Mouse (Mus musculus) kidney, embryonic 15.5 days (tissue): ENCODE results near the gene AC170998.1. TPM values are rescaled to one million over a fixed set of nuclear protein-coding genes. Genes with fewer than 3 reads are reported as not detected.

Experiments used
- ATAC-seq: fragments of 200-750 bp; cut with Nextera tagmentation; replicated peaks from 2 replicates; pipeline ENCODE4 v1.8.0; 2017; ENCODE audit warnings: moderate TSS enrichment; ENCODE audit not compliant: low FRiP score
- H3K27ac ChIP-seq: fragments of 300-500 bp; sonication (generic); 2 replicates; pipeline ENCODE4 v1.5.1; 2015; ENCODE audit warnings: mild to moderate bottlenecking, inconsistent platforms
- H3K27me3 ChIP-seq: fragments of 300-500 bp; sonication (generic); 2 replicates; pipeline ENCODE4 v1.6.1; 2015; ENCODE audit warnings: inconsistent platforms
- H3K36me3 ChIP-seq: fragments of 300-500 bp; sonication (generic); 2 replicates; pipeline ENCODE4 v1.6.1; 2015; ENCODE audit warnings: inconsistent platforms
- H3K4me1 ChIP-seq: fragments of 300-500 bp; sonication (generic); 2 replicates; pipeline ENCODE4 v1.6.1; 2015; ENCODE audit warnings: inconsistent platforms
- H3K4me2 ChIP-seq: fragments of 300-500 bp; sonication (generic); 2 replicates; pipeline ENCODE4 v1.6.1; 2015; ENCODE audit warnings: moderate library complexity, mild to moderate bottlenecking, inconsistent platforms
- H3K4me3 ChIP-seq: fragments of 300-500 bp; sonication (generic); replicated peaks from 2 replicates; pipeline ENCODE4 v1.5.1; 2015; ENCODE audit warnings: mild to moderate bottlenecking, inconsistent platforms
- H3K9ac ChIP-seq: fragments of 300-500 bp; sonication (generic); 2 replicates; pipeline ENCODE4 v1.6.1; 2015; ENCODE audit warnings: mild to moderate bottlenecking, inconsistent platforms
- H3K9me3 ChIP-seq: fragments of 300-500 bp; sonication (generic); replicated peaks from 2 replicates; pipeline ENCODE4 v1.6.1; 2016; ENCODE audit warnings: inconsistent platforms
- WGBS: fragments of 180-500 bp; shearing (Covaris S2); methylation state at CpG from one replicate; pipeline ENCODE4 v1.1.7; 2015; ENCODE audit warnings: mixed read lengths; 5-methylcytosine and 5-hydroxymethylcytosine counted together
- polyA plus RNA-seq: library from polyadenylated mRNA; unstranded; fragments of >200 nt; fragmentation: Nextera tagmentation; extraction: Ambion mirVana; gene quantifications from 2 replicates; pipeline ENCODE4 v1.2.1, GENCODE M21; 2015

AC170998.1 gene
- polyA plus RNA-seq: 3.1 and 4.0 TPM in 2 replicates

GRCm38 (mm10) chr17:28725783-28726182 lies at the start of gene AC170998.1:
Gene AC170998.1 (plus strand): TSS chr17:28726083.
- Histone ChIP-seq H3K4me1 (no peaks in the 10 kb centered on the region), H3K9ac (no peak within 1 kb of the TSS), H3K27ac (no peak within 1 kb of the TSS), H3K9me3 (no peaks in the 10 kb centered on the region), H3K27me3 (no peaks in the 10 kb centered on the region), H3K4me3 (no peak within 1 kb of the TSS), H3K36me3 (peaks cover 91% of the 10 kb centered on the region), H3K4me2 (no peak within 1 kb of the TSS)
- 92% methylated on average over 4 of the region's 4 CpGs for WGBS
- no peak for ATAC-seq

DNA sequence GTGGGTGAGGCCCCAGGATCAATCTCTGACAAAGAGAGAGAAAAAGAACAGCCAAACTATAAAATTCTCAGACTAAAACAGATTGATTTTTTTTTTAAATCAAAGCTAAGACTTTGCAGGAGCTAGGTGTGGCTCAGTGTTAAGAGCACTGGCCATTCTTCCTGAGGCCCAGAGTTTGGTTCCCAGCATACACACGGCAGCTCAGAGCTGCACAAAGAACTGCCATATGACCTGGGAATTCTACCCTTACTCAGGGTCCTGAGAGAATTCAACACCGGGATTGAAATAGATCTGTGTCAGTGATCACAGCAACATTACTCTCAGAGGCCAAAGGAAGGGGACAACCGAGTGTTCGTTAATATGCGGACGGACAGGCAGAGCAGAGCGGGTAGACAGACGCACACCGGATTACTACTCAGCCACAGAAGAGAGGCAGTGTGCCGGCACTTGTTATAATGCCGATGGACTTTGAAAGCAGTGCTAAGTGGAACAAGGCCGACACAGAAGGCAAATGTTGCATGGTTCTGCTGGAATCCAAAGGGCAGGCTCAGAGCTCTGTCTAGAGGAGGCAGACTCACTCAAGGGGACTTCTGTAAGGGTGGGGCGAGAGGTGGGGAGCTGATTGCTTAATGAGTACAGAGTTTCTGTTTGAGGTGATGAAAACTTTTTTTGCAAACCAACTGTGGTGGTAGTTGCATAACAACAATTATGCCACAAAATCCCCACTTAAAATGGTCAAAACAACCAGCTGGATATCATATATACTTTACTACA lies 43.4 kb upstream of the AC170998.1 start:
- 59% methylated on average over 13 of the region's 13 CpGs for WGBS
- ATAC-seq: 0 out of 2 replicates have a peak, but pooled peaks have one; percentile 43
- H3K36me3 ChIP-seq: no peaks in the 10 kb centered on the region
- H3K9ac ChIP-seq: no peak overlapping the region
- H3K27ac ChIP-seq: peak overlapping the region; percentile 7; the same call in 1 of the 2 replicates
- H3K4me1 ChIP-seq: peaks cover 10% of the 10 kb centered on the region; the same call in 1 of the 2 replicates
- no peak overlapping the region for H3K4me3 ChIP-seq
- H3K9me3 ChIP-seq: no peaks in the 10 kb centered on the region
- H3K27me3 ChIP-seq: no peaks in the 10 kb centered on the region
- no peak overlapping the region for H3K4me2 ChIP-seq

DNA sequence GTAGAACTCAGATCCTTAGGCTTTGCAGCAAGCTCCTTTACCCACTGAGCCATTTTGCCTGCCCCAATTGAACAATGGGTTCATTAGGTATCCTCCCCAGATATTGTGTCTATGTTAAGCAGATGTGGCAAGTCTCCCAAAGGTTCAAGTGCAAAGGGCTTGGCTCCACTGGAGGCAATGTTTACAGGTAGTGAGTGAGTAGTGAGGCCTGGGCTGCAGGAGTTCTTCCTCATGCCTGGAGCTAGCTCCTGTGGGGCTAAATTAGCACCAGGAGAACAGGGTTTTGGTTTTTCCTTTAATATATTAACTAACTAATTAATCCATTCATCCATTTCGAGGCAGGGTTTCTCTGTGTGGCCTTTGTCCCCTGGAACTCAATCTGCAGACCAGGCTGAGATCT lies 42.3 kb upstream of the AC170998.1 start:
- ATAC-seq: no peak; the same call in 1 of the 2 replicates
- no peak overlapping the region for H3K4me2 ChIP-seq
- H3K9me3 ChIP-seq: no peaks in the 10 kb centered on the region
- H3K36me3 ChIP-seq: no peaks in the 10 kb centered on the region
- H3K9ac ChIP-seq: no peak overlapping the region
- H3K4me3 ChIP-seq: no peak overlapping the region
- H3K27ac ChIP-seq: peak overlapping the region; percentile 7; the same call in 1 of the 2 replicates
- 0 out of 2 replicates have a peak, but pooled peaks cover 3% of the 10 kb centered on the region for H3K27me3 ChIP-seq
- 37% methylated on average over 1 of the region's 1 CpGs for WGBS
- peaks cover 10% of the 10 kb centered on the region; the same call in 1 of the 2 replicates for H3K4me1 ChIP-seq

DNA sequence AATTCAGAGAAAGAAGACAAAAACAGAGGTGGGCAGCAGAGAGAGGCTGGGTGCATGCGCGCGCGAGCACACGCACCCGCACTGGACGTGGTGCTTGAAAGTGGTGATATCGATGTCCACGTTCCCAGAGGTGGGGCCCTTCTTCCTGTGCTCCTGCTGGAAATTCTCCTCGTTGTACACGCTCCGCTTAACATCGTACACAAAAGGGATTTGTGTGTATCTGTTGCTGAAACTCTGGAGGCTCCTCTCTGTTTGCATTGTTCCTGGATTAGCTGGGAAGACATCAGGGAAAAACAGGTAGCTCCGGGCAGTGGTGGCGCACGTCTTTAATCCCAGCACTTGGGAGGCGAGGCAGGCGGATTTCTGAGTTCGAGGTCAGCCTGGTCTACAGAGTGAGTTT lies 41.3 kb upstream of the AC170998.1 start:
- Histone ChIP-seq H3K4me2 (no peak overlapping the region), H3K36me3 (no peaks in the 10 kb centered on the region), H3K4me1 (peaks cover 16% of the 10 kb centered on the region), H3K27ac (no peak overlapping the region), H3K27me3 (peaks cover 7% of the 10 kb centered on the region; the same call in 1 of the 2 replicates), H3K9ac (no peak overlapping the region), H3K9me3 (no peaks in the 10 kb centered on the region), H3K4me3 (no peak overlapping the region)
- 80% methylated on average over 19 of the region's 19 CpGs for WGBS
- ATAC-seq: 0 out of 2 replicates have a peak, but pooled peaks have one; percentile 22

GRCm38 (mm10) chr17:28687354-28687753 lies 38.5 kb upstream of the AC170998.1 start:
- H3K4me1 ChIP-seq: peaks cover 26% of the 10 kb centered on the region
- no peak overlapping the region for H3K9ac ChIP-seq
- no peak for ATAC-seq
- no peak overlapping the region for H3K27ac ChIP-seq
- H3K9me3 ChIP-seq: no peaks in the 10 kb centered on the region
- no peak overlapping the region for H3K4me2 ChIP-seq
- H3K27me3 ChIP-seq: peaks cover 7% of the 10 kb centered on the region; the same call in 1 of the 2 replicates
- no peaks in the 10 kb centered on the region for H3K36me3 ChIP-seq
- 48% methylated on average over 4 of the region's 4 CpGs for WGBS
- no peak overlapping the region for H3K4me3 ChIP-seq

GRCm38 (mm10) chr17:28689586-28690283 lies 36.1 kb upstream of the AC170998.1 start, which contains the start of gene Slc26a8:
Gene Slc26a8 (minus strand): TSS chr17:28690233.
- Histone ChIP-seq H3K4me1 (peaks cover 35% of the 10 kb centered on the region), H3K27me3 (peaks cover 7% of the 10 kb centered on the region; the same call in 1 of the 2 replicates), H3K36me3 (no peaks in the 10 kb centered on the region; the same call in 1 of the 2 replicates), H3K9me3 (no peaks in the 10 kb centered on the region), H3K27ac (peak within 1 kb of the TSS; percentile 97), H3K4me2 (peak within 1 kb of the TSS; percentile 83), H3K9ac (peak within 1 kb of the TSS; percentile 89), H3K4me3 (peak within 1 kb of the TSS; percentile 89)
- no peak for ATAC-seq
- 8% methylated on average over 40 of the region's 40 CpGs for WGBS

GRCm38 (mm10) chr17:28690776-28691686 lies 34.9 kb upstream of the AC170998.1 start, which contains the start of gene Mapk14:
Gene Mapk14 (plus strand): TSS chr17:28691329.
- Histone ChIP-seq H3K27ac (peak within 1 kb of the TSS; percentile 97), H3K36me3 (no peaks in the 10 kb centered on the region; the same call in 1 of the 2 replicates), H3K9ac (peak within 1 kb of the TSS; percentile 89), H3K4me3 (peak within 1 kb of the TSS; percentile 89), H3K27me3 (peaks cover 7% of the 10 kb centered on the region; the same call in 1 of the 2 replicates), H3K4me1 (peaks cover 41% of the 10 kb centered on the region), H3K9me3 (no peaks in the 10 kb centered on the region), H3K4me2 (peak within 1 kb of the TSS; percentile 83)
- peak; percentile 95 for ATAC-seq
- WGBS: under 1% methylated on average over 85 of the region's 86 CpGs

DNA sequence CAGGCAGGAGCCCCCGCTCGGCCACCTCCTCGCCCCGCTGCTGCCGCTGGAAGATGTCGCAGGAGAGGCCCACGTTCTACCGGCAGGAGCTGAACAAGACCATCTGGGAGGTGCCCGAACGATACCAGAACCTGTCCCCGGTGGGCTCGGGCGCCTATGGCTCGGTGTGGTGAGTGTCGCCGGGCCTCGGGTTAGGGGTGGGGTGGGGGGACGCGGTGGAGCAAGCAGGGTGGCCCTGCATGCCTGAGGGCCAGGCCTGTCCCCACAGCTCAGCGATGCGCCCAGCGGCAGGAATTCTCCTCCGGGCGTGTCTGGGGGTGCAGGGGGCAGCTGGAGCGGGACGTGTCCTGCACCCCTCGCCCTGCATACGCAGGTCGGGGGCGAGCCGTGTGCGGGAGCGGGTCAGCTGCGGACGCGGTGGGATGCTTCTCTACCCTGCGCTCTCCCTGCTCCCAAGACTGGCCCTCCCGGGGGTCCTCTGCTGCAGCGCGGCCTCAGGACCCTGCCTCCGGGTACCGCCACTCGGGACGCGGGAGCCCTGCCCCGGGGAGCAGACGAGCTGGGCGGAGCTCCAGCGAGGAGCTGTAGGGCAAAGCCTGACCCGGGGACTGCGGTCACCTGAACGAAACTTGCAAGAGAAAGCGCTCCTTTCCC lies 34.1 kb upstream of the AC170998.1 start:
- Histone ChIP-seq H3K36me3 (no peaks in the 10 kb centered on the region; the same call in 1 of the 2 replicates), H3K27me3 (peaks cover 7% of the 10 kb centered on the region; the same call in 1 of the 2 replicates), H3K4me3 (peak overlapping the region; percentile 89), H3K4me1 (peaks cover 48% of the 10 kb centered on the region), H3K9me3 (no peaks in the 10 kb centered on the region), H3K9ac (peak overlapping the region; percentile 89), H3K27ac (peak overlapping the region; percentile 97), H3K4me2 (peak overlapping the region; percentile 63)
- peak; percentile 44 for ATAC-seq
- under 1% methylated on average over 53 of the region's 53 CpGs for WGBS

DNA sequence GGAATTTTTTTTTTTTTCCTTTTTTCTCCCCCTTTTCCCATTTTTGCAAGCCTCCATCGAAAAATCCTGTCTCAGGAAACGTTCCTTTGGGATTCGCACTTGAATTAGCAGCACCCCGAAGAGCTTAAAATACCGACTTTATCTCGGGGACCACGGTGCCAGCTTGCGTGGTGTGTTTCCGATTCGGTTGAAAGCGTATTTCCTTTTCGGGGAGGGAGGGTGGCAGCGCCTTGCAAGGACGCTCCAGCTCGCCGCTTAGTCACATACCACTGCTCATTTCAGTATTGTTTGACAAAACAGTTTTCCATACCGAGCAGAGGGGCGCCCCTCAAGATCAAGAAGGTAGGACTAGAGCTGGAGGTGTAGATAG lies 33.6 kb upstream of the AC170998.1 start:
- Histone ChIP-seq H3K9ac (peak overlapping the region; percentile 89), H3K4me2 (peak overlapping the region; percentile 63), H3K36me3 (no peaks in the 10 kb centered on the region; the same call in 1 of the 2 replicates), H3K4me3 (peak overlapping the region; percentile 89), H3K4me1 (peaks cover 54% of the 10 kb centered on the region), H3K9me3 (no peaks in the 10 kb centered on the region), H3K27ac (peak overlapping the region; percentile 97), H3K27me3 (peaks cover 7% of the 10 kb centered on the region; the same call in 1 of the 2 replicates)
- under 1% methylated on average over 18 of the region's 18 CpGs for WGBS
- ATAC-seq: no peak

DNA sequence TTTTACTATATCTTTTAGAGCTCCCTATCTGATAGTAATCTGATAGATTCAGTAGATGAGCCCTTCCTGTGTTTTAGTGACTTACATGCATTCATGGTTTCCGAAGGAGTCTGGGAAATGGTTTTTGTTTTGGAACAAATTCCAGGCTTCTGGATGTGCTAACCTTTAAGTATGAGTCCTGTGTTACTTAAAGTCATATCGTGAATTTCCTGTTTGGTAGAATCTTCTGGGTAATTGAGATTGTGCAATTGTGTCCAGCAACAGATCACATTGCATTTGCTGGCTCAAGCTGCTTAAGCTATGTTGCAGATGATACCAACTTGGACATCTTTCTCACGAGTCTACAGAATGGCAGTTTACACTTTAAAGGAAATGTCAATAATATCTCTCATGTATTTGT lies 32.8 kb upstream of the AC170998.1 start:
- Histone ChIP-seq H3K27ac (peak overlapping the region; percentile 97; the same call in 1 of the 2 replicates), H3K9ac (peak overlapping the region; percentile 89), H3K4me2 (peak overlapping the region; percentile 63), H3K4me1 (peaks cover 61% of the 10 kb centered on the region), H3K9me3 (no peaks in the 10 kb centered on the region), H3K4me3 (peak overlapping the region; percentile 89), H3K36me3 (no peaks in the 10 kb centered on the region; the same call in 1 of the 2 replicates), H3K27me3 (peaks cover 7% of the 10 kb centered on the region; the same call in 1 of the 2 replicates)
- ATAC-seq: no peak
- WGBS: 26% methylated on average over 3 of the region's 3 CpGs
